Mouse (Mus musculus) thymus, postnatal 10 days (tissue): ENCODE data around the gene Olfr427.
"Not testable (repeated sequence)": the region's sequence is repeated elsewhere in the genome, so short reads cannot be mapped to it uniquely, and the experiment has no call there.

ENCODE experiments used
- DNase-seq, 2 experiments: peaks; one replicate each; pipeline ENCODE4 v3.0.0; 2021; ENCODE audit warnings: low spot score in 2 of 2

Olfr427 gene

GRCm38 (mm10) chr1:174096591-174096990 lies at the start of gene Olfr427:
Gene Olfr427, plus strand, starts transcription at chr1:174096891.
- DNase-seq = no peak

DNA sequence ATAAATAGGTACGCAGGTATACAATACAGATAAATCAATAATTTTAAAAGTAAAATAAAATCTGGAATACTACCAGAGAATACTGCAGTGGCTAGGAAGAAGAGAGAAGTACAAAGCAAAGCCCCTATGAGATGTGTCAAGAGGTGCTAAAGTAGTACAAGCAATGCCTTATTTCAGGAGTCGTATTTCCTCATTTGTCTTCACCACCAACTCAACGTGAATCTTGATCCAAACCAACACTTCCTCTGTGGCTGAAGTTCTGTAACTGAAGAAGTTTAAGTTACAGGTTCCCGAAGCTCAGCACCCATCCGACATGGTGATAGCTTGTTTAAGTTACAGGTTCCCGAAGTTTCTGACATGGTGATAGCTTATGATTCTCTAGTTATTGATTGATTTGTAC lies 48.5 kb upstream of the Olfr427 start:
- not testable (repeated sequence) for DNase-seq

DNA sequence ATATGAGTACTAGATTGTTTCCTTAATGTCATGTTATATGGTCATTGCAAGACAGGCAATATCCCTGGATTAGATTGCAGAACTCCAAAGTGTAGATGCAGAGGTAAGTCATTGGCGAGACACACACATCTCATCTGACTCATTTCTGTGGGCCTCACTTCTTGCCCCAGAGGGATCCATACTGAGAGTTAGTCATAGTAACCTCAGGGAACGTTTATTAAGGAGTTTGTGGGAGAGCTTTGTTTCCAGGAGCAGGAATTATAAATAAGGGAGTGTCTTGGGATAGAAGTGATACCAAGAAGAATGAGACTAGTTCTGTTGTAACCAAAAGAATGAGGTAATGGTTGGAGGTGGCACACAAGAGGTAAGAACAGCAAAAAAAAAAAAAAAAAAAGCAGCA lies 47.8 kb upstream of the Olfr427 start, which contains the start of gene Olfr432:
Gene Olfr432 (plus strand): TSS at position 313 of the 400 bp plus-strand sequence.
- DNase-seq = no peak

DNA sequence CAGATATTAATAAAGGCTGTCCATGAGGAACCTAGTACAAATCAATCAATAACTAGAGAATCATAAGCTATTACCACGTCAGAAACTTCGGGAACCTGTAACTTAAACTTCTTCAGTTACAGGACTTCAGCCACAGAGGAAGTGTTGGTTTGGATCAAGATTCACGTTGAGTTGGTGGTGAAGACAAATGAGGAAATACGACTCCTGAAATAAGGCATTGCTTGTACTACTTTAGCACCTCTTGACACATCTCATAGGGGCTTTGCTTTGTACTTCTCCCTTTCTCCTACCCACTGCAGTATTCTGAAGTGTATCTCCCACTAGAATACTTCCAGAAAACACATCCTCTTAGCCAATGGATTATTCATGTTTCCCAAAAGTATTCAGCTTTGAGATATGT lies 47.3 kb upstream of the Olfr427 start:
- not testable (repeated sequence) for DNase-seq

DNA sequence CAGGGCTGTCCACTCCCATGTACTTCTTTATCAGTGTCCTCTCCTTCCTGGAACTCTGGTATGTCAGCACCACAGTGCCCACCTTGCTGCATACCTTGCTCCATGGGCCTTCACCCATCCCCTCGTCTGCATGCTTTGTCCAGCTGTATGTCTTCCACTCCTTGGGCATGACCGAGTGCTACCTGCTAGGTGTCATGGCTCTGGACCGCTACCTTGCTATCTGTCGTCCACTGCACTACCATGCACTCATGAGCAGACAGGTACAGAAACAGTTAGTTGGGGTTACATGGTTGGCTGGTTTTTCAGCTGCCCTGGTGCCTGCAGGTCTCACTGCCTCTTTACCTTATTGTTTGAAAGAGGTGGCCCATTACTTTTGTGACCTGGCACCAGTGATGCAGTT lies 46.2 kb upstream of the Olfr427 start:
- DNase-seq = no peak

DNA sequence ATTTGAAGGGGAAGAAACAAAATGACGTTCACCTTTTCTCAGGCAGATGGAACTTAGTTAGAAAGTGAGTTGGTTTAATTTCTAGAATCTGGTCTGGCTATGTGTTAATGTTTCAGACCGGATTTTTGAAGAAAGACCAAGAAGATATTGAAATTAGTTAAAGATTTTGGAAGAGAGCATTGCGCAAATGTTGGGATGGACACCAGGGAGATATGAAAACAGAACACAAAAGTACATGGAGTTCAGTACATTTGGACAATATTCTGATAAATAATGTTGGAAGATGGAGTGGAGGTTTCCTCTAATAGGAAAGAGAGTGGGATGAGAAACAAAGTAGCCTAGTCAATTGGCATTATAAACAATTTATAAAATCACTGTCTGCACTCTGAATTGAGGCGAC lies 45.2 kb upstream of the Olfr427 start:
- no peak for DNase-seq

GRCm38 (mm10) chr1:174051931-174052536 lies 44.7 kb upstream of the Olfr427 start:
- no peak for DNase-seq

- no peak for DNase-seq
Observed at GRCm38 (mm10) chr1:174052981-174053380, 43.7 kb upstream of the Olfr427 start.

- DNase-seq = no peak
Observed at GRCm38 (mm10) chr1:174055248-174055647, 41.4 kb upstream of the Olfr427 start.

- no peak for DNase-seq
Observed at GRCm38 (mm10) chr1:174066305-174066704, 30.4 kb upstream of the Olfr427 start, which contains the start of gene Olfr430. Gene Olfr430, plus strand, starts transcription at chr1:174066605.

GRCm38 (mm10) chr1:174084031-174084430 lies 12.7 kb upstream of the Olfr427 start, which contains the start of gene Olfr429:
Gene Olfr429, plus strand, starts transcription at chr1:174084331.
- no peak for DNase-seq

GRCm38 (mm10) chr1:174103735-174104134 lies 7.0 kb downstream of the Olfr427 start:
- DNase-seq = no peak

DNA sequence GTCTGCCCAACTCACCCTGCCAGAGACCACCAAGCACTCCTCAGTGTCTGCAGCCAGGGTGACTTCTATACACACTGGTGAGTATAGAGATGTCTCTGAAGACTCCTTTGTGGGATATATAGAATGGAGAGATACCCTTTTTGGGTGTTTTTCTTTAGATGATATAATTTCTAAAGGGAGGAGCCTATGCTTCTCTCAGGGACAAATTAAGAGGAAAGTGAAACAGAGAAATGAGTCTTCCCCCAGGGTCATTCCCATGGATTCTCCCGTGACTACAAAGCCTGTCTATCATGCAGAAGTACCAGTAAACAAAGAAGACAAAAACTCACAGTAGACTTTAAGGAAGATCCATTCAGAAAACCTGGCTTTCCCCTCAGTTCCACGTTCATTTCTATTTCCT lies 24.4 kb downstream of the Olfr427 start, which contains the start of gene Olfr231:
Gene Olfr231 (minus strand): TSS at position 101 of the 400 bp plus-strand sequence.
- no peak for DNase-seq

GRCm38 (mm10) chr1:174131217-174131616 lies 34.5 kb downstream of the Olfr427 start, which contains the start of gene Olfr424:
Gene Olfr424, plus strand, starts transcription at chr1:174131517.
- DNase-seq = no peak

- DNase-seq = no peak
Observed at GRCm38 (mm10) chr1:174131999-174132398, 35.3 kb downstream of the Olfr427 start.

- DNase-seq = no peak
Observed at GRCm38 (mm10) chr1:174141384-174141783, 44.7 kb downstream of the Olfr427 start.

- DNase-seq = no peak
Observed at GRCm38 (mm10) chr1:174146696-174147095, 50.0 kb downstream of the Olfr427 start.

DNA sequence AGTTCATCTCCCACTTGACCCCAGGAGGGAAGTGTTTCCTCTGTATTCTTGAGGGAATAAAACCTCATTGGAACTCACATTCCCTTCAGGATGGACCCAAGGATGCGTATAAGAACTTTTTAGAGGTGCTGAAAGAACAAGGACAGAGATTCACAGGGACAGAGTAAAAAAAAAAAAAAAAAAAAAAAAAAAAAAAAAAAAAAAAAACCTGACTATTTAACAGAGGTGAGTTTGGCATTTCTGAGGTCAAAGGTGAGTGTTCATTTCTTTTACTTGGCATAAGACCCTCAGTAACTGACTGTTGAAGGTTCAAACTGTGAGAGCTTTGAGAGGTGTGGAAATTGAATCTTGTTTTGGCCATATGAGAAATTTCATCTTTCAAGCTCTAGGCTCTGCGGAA lies 52.6 kb downstream of the Olfr427 start:
- DNase-seq = no peak
